Mouse (Mus musculus) MEL (cell line): Measurements from ENCODE around the gene Matn4.

Source experiments
- CTCF ChIP-seq, 3 experiments: IDR thresholded peaks in 2 of 3; conservative IDR thresholded peaks in 1 of 3; 2 replicates each; pipeline ENCODE4 v1.5.1; 2011 to 2012; ENCODE audit warnings: low read length in 3 of 3, low read depth in 2 of 3, mild to moderate bottlenecking in 2 of 3, improper control_type of control experiment in 1 of 3, inconsistent platforms in 1 of 3, mixed read lengths in 1 of 3, moderate library complexity in 1 of 3; ENCODE audit not compliant: control insufficient read depth in 1 of 3, insufficient read depth in 1 of 3, poor library complexity in 1 of 3, severe bottlenecking in 1 of 3
- EP300 ChIP-seq, 2 experiments: IDR thresholded peaks; 2 replicates each; pipeline ENCODE4 v1.6.1; 2011; ENCODE audit warnings: improper control_type of control experiment in 2 of 2, low read length in 2 of 2, low read depth in 1 of 2, mild to moderate bottlenecking in 1 of 2
- MAFK ChIP-seq: IDR thresholded peaks from 2 replicates; pipeline ENCODE4 v1.6.1; 2011; ENCODE audit warnings: low read depth, mild to moderate bottlenecking, low read length, improper control_type of control experiment, borderline replicate concordance
- MYC ChIP-seq: IDR thresholded peaks from 2 replicates; pipeline ENCODE4 v1.6.1; 2011; ENCODE audit warnings: low read depth, mild to moderate bottlenecking, low read length, improper control_type of control experiment, moderate library complexity
- POLR2A ChIP-seq, 2 experiments: IDR thresholded peaks; 2 replicates each; pipeline ENCODE4 v1.6.1; 2011 to 2012; ENCODE audit warnings: low read length in 2 of 2, mild to moderate bottlenecking in 2 of 2, control low read depth in 1 of 2, improper control_type of control experiment in 1 of 2, low read depth in 1 of 2, moderate library complexity in 1 of 2; ENCODE audit not compliant: control insufficient read depth in 1 of 2, insufficient read depth in 1 of 2, poor library complexity in 1 of 2
- SIN3A ChIP-seq: IDR thresholded peaks from 2 replicates; pipeline ENCODE4 v1.6.1; 2012; ENCODE audit warnings: low read length, improper control_type of control experiment, inconsistent platforms
- TCF12 ChIP-seq: IDR thresholded peaks from 2 replicates; pipeline ENCODE4 v1.6.1; 2014; ENCODE audit warnings: low read depth, mild to moderate bottlenecking, inconsistent platforms, low read length, improper control_type of control experiment, moderate library complexity
- ZC3H11A ChIP-seq: IDR thresholded peaks from 2 replicates; pipeline ENCODE4 v1.6.1; 2012; ENCODE audit warnings: low read depth, mild to moderate bottlenecking, inconsistent platforms, low read length, improper control_type of control experiment

DNA sequence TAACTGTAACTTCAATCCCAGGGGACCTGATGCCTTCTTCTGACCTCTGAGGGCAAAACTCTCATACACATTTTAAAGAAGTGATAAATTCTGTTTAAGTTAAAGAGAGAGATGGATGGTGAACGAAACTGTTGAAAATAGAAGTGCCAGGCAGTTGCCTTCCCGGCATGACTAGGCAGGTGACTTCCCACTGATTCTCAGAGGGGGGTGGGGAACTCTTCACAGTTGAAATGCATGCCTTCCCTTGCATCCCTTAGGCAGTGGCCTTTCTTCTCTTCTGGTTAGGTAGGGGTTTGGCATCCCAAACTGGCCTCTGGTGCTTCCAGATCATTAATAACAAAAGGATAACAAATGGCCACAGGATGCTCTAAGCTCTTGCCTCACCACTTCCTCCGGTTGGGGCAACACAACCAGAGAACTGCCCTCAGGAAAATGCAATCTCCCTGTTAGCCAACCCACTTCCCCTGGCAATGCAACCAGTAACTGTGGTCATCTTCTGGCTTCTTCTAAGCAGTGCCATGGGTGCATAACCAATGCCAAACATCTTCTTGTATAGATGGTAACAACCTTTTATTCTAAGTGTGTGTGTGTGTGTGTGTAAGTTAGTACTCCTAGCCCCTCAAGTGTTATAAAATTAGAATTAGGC is 32.4 kb downstream of the Matn4 start:
- no peak for TF ChIP-seq CTCF (IDR thresholded peaks at IDR 0.05 in 2 of 3, conservative IDR thresholded peaks at IDR 0.05 in 1 of 3; ENCODE audit: control insufficient read depth in 1 of 3, insufficient read depth in 1 of 3, low read depth in 2 of 3, low read length in 3 of 3, poor library complexity in 1 of 3, severe bottlenecking in 1 of 3)
- TF ChIP-seq POLR2A (IDR thresholded peaks at IDR 0.05; ENCODE audit: control insufficient read depth in 1 of 2, insufficient read depth in 1 of 2, low read depth in 1 of 2, low read length in 2 of 2, poor library complexity in 1 of 2): no peak
- no peak for TF ChIP-seq MYC
- no peak for TF ChIP-seq MAFK
- no peak for TF ChIP-seq TCF12
- TF ChIP-seq SIN3A: no peak
- no peak for TF ChIP-seq EP300 (IDR thresholded peaks at IDR 0.05; ENCODE audit: low read depth in 1 of 2, low read length in 2 of 2)
- no peak for TF ChIP-seq ZC3H11A
